Mouse (Mus musculus): ENCODE measurements around the gene Lypd9.
"Not testable (repeated sequence)": the region's sequence is repeated elsewhere in the genome, so short reads cannot be mapped to it uniquely, and the experiment has no call there.

Gene Lypd9

GRCm38 (mm10) chr11:58452759-58453158, at the start of gene Lypd9:
Lypd9 (minus strand) TSS chr11:58452923.
- DNase-seq (ENCODE audit: low read depth, low spot score): no peak

GRCm38 (mm10) chr11:58502472-58502871, 49.7 kb upstream of the Lypd9 start, which contains the start of gene Olfr331:
Olfr331 (minus strand) TSS chr11:58502572.
- DNase-seq (ENCODE audit: low read depth, low spot score): not testable (repeated sequence)

- no peak for DNase-seq (ENCODE audit: low read depth, low spot score)
These were observed 46.6 kb upstream of the Lypd9 start for GRCm38 (mm10) chr11:58499290-58499689.

GRCm38 (mm10) chr11:58498761-58499160, 46.0 kb upstream of the Lypd9 start:
- DNase-seq (ENCODE audit: low read depth, low spot score): no peak

- no peak for DNase-seq (ENCODE audit: low read depth, low spot score)
These were observed 39.7 kb upstream of the Lypd9 start, which contains the start of gene Olfr332 for GRCm38 (mm10) chr11:58492455-58492854. Olfr332 (minus strand) TSS chr11:58492555.

GRCm38 (mm10) chr11:58462170-58462569, 9.4 kb upstream of the Lypd9 start, which contains the start of gene Olfr30:
Olfr30 (minus strand) TSS chr11:58462270.
- no peak for DNase-seq (ENCODE audit: low read depth, low spot score)

GRCm38 (mm10) chr11:58453592-58453991, 869 bp upstream of the Lypd9 start:
- DNase-seq (ENCODE audit: low read depth, low spot score): no peak

GRCm38 (mm10) chr11:58437866-58438265, 14.9 kb downstream of the Lypd9 start:
- DNase-seq (ENCODE audit: low read depth, low spot score): no peak

- no peak for DNase-seq (ENCODE audit: low read depth, low spot score)
These were observed 20.5 kb downstream of the Lypd9 start, which contains the start of gene Gm12253 for GRCm38 (mm10) chr11:58432259-58432658. Gm12253 (plus strand) TSS chr11:58432559.

GRCm38 (mm10) chr11:58420815-58421214, 31.9 kb downstream of the Lypd9 start, which contains the start of gene 1810065E05Rik:
1810065E05Rik (plus strand) TSS chr11:58421111.
- DNase-seq (ENCODE audit: low read depth, low spot score): no peak

GRCm38 (mm10) chr11:58418336-58418735, 34.4 kb downstream of the Lypd9 start:
- DNase-seq (ENCODE audit: low read depth, low spot score): no peak

GRCm38 (mm10) chr11:58408066-58408465, 44.7 kb downstream of the Lypd9 start:
- DNase-seq (ENCODE audit: low read depth, low spot score): no peak

- no peak for DNase-seq (ENCODE audit: low read depth, low spot score)
These were observed 52.1 kb downstream of the Lypd9 start for GRCm38 (mm10) chr11:58400655-58401054.

GRCm38 (mm10) chr11:58399985-58400645, 52.6 kb downstream of the Lypd9 start:
- no peak for DNase-seq (ENCODE audit: low read depth, low spot score)
